Mouse (Mus musculus) thymus, adult 2 months (tissue): ENCODE measurements around the gene Prdm10. TPM values are rescaled to one million over a fixed set of nuclear protein-coding genes. Genes with fewer than 3 reads are reported as not detected.

ENCODE experiments used
- DNase-seq: peaks from one replicate; pipeline ENCODE4 v3.0.0; 2021
- H3K27ac ChIP-seq: fragments of 200-500 bp; 2 replicates; pipeline ENCODE4 v1.5.1; 2012; ENCODE audit warnings: low read length, control low read depth; ENCODE audit not compliant: control insufficient read depth, insufficient read depth
- H3K27me3 ChIP-seq: fragments of 200-500 bp; 2 replicates; pipeline ENCODE4 v1.6.1; 2012; ENCODE audit warnings: mild to moderate bottlenecking, low read length, moderate library complexity, mixed read lengths; ENCODE audit not compliant: control insufficient read depth, insufficient read depth
- H3K36me3 ChIP-seq: fragments of 200-500 bp; 2 replicates; pipeline ENCODE4 v1.6.1; 2012; ENCODE audit warnings: mild to moderate bottlenecking, low read length, moderate library complexity; ENCODE audit not compliant: control insufficient read depth, insufficient read depth
- H3K4me1 ChIP-seq: fragments of 200-500 bp; replicated peaks from 2 replicates; pipeline ENCODE4 v1.6.1; 2012; ENCODE audit warnings: low read length; ENCODE audit not compliant: control insufficient read depth, insufficient read depth
- H3K4me3 ChIP-seq: fragments of 200-500 bp; 2 replicates; pipeline ENCODE4 v1.5.1; 2012; ENCODE audit warnings: mild to moderate bottlenecking, low read length, control low read depth, moderate library complexity; ENCODE audit not compliant: control insufficient read depth, insufficient read depth
- CTCF ChIP-seq: fragments of 200-500 bp; IDR thresholded peaks from 2 replicates; pipeline ENCODE4 v1.5.1; 2012; ENCODE audit warnings: mild to moderate bottlenecking, control low read depth, low read length, moderate library complexity, borderline replicate concordance; ENCODE audit not compliant: control insufficient read depth, poor library complexity, insufficient read depth; ENCODE audit errors: extremely low read depth
- POLR2A ChIP-seq: fragments of 200-500 bp; IDR thresholded peaks from 2 replicates; pipeline ENCODE4 v1.6.1; 2012; ENCODE audit warnings: mild to moderate bottlenecking, low read length, control low read depth, moderate library complexity; ENCODE audit not compliant: control insufficient read depth, poor library complexity, insufficient read depth; ENCODE audit errors: extremely low read depth
- WGBS: fragments of 180-500 bp; shearing (Covaris S2); methylation state at CpG from one replicate; pipeline ENCODE4 v1.1.7; 2018; 5-methylcytosine and 5-hydroxymethylcytosine counted together
- polyA plus RNA-seq: library from polyadenylated mRNA; depleted of rRNA; stranded (reverse); fragments of >200 nt; gene quantifications from 2 replicates; pipeline ENCODE4 v1.2.3, GENCODE M21; 2012

Gene Prdm10
- polyA plus RNA-seq, 1 experiment, result 21.8 TPM

DNA sequence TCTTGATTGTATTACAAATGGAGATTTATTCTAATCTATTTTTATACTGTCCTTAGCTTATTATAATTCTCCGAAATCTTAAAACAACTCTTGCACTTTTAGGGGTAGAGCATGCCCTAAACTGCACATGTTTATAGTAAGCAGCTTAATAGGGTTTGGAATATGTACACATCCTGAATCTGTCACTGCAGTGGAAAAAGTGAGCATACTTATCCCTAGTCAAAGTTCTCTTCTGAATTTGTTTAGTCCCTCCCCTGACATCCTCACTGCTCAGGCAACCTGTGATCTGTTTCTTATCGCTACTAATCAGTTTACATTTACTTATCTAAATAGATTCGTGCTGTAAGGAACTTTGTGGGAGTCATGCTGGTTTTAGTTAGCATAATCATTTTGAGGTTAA lies 22.1 kb upstream of the Prdm10 start:
- Histone ChIP-seq H3K36me3 (no peaks in the 10 kb centered on the region), H3K27ac (no peak overlapping the region), H3K27me3 (no peaks in the 10 kb centered on the region), H3K4me3 (no peak overlapping the region), H3K4me1 (peaks cover 7% of the 10 kb centered on the region; the same call in 1 of the 2 replicates)
- no peak for TF ChIP-seq POLR2A
- no peak for TF ChIP-seq CTCF
- no peak for DNase-seq
- WGBS, result 88% methylated on average over 3 of the region's 3 CpGs

DNA sequence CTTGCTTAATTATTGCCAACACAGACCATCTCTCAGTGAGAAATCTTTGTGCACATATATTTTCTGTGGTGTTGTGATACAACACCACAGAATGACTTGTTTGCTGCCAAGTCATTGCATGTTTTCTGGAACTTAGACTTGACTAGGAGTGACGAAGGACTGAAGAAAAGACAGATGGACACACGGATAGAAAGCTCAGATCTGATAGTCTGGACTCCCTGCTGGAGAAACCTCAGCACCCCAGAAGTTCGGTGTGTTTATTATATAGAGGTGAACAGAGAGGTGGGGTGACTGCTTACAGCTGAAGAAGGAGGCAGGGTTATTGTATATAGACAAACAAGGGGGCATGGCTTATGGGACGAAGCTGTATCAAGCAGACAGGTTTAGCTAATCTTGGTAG lies 20.1 kb upstream of the Prdm10 start:
- DNase-seq, result no peak
- WGBS, result 91% methylated on average over 4 of the region's 4 CpGs
- H3K36me3 ChIP-seq, result no peaks in the 10 kb centered on the region
- no peak overlapping the region for H3K27ac ChIP-seq
- no peaks in the 10 kb centered on the region for H3K27me3 ChIP-seq
- no peak overlapping the region for H3K4me3 ChIP-seq
- no peaks in the 10 kb centered on the region for H3K4me1 ChIP-seq
- TF ChIP-seq CTCF (no peak), POLR2A (no peak)

DNA sequence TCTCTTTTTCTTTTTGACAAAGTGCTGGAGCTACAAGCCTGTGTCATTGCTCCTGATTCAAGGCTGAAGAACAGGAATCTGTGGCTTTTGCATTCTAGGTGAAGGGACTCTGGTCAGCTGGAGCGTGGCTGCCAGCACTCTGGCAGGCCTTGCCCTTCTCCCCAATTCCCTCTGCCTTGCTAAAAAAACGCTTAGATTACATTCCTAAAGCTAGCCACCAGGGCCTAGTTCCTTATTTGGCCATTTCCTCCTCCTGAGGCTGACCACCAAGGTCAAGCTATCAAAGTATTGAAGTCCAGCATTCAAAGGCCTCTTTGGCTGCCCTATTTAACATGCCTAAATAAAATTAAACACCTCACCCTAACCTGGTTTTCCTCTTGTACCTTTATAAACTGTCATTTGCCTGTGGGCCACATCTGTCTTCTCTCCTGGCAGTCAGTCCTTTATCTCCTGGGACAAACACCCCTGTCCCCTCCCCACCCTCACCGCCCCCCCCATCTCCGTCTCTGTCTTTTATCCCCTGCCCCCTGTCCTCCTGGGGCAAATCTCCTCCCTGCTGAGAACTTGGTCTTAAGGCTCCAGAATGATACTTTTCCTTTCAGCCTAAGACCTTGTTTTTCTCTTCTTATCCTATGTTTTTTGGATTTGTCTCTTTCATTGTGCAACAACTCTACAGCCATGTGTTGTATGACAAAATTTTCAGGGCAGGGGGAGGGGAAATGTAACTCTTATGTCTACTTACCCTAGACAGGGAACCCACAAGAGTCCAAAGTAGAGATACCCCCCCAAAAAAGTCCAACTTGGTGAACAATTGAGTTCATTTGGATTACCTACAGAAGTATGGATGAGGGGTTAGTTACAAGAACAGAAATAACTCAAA lies 17.9 kb upstream of the Prdm10 start:
- no peak for TF ChIP-seq POLR2A
- no peak for TF ChIP-seq CTCF
- WGBS, result 87% methylated on average over 4 of the region's 4 CpGs
- H3K4me1 ChIP-seq, result no peaks in the 10 kb centered on the region
- H3K36me3 ChIP-seq, result no peaks in the 10 kb centered on the region
- no peak overlapping the region for H3K27ac ChIP-seq
- DNase-seq, result no peak
- no peaks in the 10 kb centered on the region for H3K27me3 ChIP-seq
- no peak overlapping the region for H3K4me3 ChIP-seq

DNA sequence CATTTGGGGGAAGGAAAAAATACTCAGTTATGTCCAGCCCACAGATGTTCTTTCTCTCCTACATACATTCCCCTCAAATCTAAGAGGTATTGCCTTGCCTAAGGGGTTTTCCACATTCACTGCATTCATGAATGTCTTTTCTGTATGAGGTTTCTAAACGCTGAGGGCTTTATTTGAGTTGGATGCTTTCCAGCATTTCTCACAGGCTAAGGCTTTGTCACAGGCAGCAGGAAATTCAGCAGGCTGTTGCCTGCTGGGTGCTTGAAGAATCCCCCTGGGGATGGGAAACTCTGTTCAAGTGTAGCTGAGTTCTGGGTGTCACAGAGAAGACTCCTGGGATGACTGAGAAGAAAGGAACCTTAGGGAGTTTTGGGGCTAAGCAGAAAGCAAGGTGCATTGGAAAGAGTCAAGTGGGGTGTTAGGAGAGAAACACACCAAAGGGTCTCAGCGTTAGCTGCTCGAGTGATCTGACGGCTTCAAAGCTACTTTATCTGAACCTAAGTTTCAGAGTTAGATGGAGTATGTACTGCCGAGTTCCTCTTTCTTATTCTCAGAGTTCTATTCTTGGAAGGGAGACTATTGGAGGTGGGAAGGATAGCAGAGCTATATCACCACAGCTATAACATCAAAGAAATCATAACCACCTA lies 14.2 kb upstream of the Prdm10 start:
- Histone ChIP-seq H3K27me3 (no peaks in the 10 kb centered on the region), H3K36me3 (no peaks in the 10 kb centered on the region), H3K4me1 (no peaks in the 10 kb centered on the region), H3K27ac (no peak overlapping the region), H3K4me3 (no peak overlapping the region)
- 13% methylated on average over 5 of the region's 5 CpGs for WGBS
- DNase-seq, result no peak
- TF ChIP-seq POLR2A, result no peak
- TF ChIP-seq CTCF, result no peak

DNA sequence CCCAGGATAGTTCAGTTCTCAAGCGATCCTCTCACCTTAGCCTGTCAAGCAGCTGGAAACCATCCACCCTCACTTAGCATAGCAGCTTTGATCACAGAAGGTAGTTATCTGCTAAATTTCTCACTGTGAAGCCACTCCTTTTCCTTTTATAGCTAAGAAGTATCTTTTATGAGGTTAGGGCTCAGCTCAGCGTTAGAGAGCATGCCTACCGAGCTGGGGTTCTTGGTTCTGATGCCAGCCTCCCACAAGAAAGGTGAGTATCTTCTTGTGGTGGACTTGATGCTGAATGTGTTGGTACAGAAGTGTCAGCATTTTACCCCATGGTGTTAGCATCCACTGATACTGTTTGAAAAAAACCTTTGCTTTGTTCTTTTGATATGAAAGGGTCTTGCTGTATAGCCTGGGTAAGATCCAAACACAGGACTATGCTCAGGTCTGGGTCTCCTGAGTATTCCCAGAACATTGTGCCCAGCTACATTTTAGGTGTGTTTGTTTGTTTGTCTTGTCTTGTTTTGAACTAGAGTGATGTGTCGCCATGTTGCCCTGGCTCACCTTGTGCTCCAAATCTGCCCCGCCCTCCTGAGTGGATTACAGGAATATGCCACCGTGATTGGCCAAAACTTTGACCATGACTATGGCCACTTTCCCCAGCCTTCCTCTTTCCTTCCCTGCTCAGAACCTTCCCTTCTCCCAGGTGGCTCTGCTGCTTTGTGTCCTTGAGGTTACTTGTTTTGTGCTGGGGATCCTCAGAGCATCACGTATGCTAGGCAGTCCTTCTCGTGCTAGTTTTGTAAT lies 8.9 kb upstream of the Prdm10 start:
- Histone ChIP-seq H3K4me1 (peaks cover 5% of the 10 kb centered on the region), H3K27ac (no peak overlapping the region), H3K27me3 (no peaks in the 10 kb centered on the region), H3K36me3 (no peaks in the 10 kb centered on the region), H3K4me3 (no peak overlapping the region)
- 58% methylated on average over 8 of the region's 8 CpGs for WGBS
- no peak for TF ChIP-seq POLR2A
- no peak for TF ChIP-seq CTCF
- peak; percentile 15 for DNase-seq

DNA sequence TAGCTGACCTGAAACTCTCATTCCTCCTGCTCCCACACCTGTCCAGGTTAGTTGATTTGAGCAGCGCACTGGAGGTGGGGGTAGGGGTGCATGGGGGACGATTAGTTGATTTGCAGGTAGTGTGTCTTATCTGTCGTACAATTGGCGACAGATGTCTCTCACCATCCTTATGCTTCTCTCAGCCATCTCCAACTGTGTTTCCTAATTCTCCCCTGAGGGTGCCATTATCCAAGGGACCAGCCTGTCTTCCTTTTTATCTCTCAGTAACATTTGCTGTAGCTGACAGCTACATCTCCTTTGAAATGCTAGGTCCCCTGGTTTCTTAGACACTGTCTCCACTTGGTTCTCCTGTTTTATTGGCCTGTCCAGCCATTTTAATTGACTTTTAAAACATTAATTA lies 8.2 kb upstream of the Prdm10 start:
- H3K36me3 ChIP-seq, result no peaks in the 10 kb centered on the region
- no peak for TF ChIP-seq POLR2A
- TF ChIP-seq CTCF, result no peak
- no peak overlapping the region for H3K4me3 ChIP-seq
- no peak overlapping the region for H3K27ac ChIP-seq
- peaks cover 5% of the 10 kb centered on the region for H3K4me1 ChIP-seq
- WGBS, result 97% methylated on average over 4 of the region's 4 CpGs
- DNase-seq, result no peak
- H3K27me3 ChIP-seq, result no peaks in the 10 kb centered on the region
